Comparison of ENCODE assay signal across 20 mouse cellular contexts in the genomic region with DNA sequence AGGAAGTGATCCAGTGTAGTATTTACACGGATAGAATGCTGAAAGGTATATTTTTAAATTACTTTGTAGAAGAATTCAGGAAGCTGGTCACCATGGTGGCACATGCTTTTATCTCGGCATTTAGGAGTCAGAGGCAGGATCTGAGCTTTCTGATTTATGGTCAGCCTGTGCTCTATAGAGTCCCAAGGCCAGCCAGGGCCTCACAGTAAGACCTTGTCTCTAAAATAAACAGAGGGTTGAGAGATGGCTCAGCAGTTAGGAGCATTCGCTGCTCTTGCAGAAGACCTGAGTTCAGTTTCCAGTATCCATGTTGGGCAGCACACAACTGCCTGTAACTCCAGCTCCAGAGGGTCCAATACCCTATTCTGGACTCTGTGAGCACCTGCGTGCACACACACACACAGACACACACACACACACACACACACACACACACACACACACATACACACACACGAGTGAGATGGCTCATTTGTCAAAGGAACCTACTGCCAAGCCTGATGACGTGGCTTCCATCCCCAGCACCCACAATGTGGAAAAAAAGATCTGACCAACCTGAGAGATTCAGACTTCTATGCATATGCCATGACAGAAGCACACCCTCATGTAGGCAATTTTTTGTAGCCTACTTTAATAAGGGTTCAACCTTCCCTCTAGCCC. TPM values are rescaled to one million over a fixed set of nuclear protein-coding genes. Genes with fewer than 3 reads are reported as not detected.
DNase-seq lines count a peak whose midpoint lies in the region.
"Had no signal": no experiment of that assay in that cellular context is flagged by ENCODE, and none has a peak within 500 bp of the region (broad histone marks: within the 10 kb centered on the region; RNA-seq: fewer than 3 reads in every experiment).

No protein-coding gene starts in this region.

- peak; percentile 68 for DNase-seq in adrenal gland, adult 2 months
- DNase-seq in adrenal gland, postnatal 4 days (ENCODE audit: low spot score in 2 of 2): no peak
- DNase-seq in adrenal gland, postnatal 25 days: peak; percentile 31
- DNase-seq in adrenal gland, adult 18-20 months (ENCODE audit: low spot score in 2 of 2): no peak
- DNase-seq in natural killer cell, adult 2 months (ENCODE audit: low spot score in 2 of 2): no peak
- DNase-seq: cerebellum, adult 11-12 months; cerebellum, adult 2 months; cerebellum, adult 9-10 months; cerebellum, postnatal 10 days; cerebellum, postnatal 25 days; forebrain, postnatal 0 days had no signal

RNA-seq across cellular contexts. Expression of a gene that starts 10.0 kb away (rescaled TPM):
- 10 to 100 TPM; 18.7 to 23.7 TPM for total RNA-seq in adrenal gland, adult 2 months (2021)
- 237 and 302 TPM in 2 replicates for polyA plus RNA-seq in adrenal gland, adult 2 months (2012; rRNA removed)
- total RNA-seq in adrenal gland, postnatal 4 days (2021): 10 to 100 TPM; 40.5 to 50.4 TPM
- 20.1 and 25.8 TPM in 2 replicates for total RNA-seq in adrenal gland, postnatal 25 days (2021)
- 10 to 100 TPM; 21.9 to 24.2 TPM for total RNA-seq in adrenal gland, adult 18-20 months (2021)
- total RNA-seq: forebrain, postnatal 0 days; gastrocnemius, adult 18-20 months; MEL had no signal
- polyA plus RNA-seq: cerebellum, adult 2 months; forebrain, embryonic 11.5 days; forebrain, embryonic 13.5 days; forebrain, embryonic 15.5 days; forebrain, postnatal 0 days had no signal

RNA-seq across cellular contexts. Expression of a gene that starts 19.5 kb away (rescaled TPM):
- total RNA-seq in adrenal gland, adult 2 months (2021): 100 to 1,000 TPM in 1 of 2 experiments, 10 to 100 TPM in 1; 87.1 to 123 TPM
- polyA plus RNA-seq in adrenal gland, adult 2 months (2012; rRNA removed): 247 and 266 TPM in 2 replicates
- 10 to 100 TPM; 68.4 to 71.2 TPM for total RNA-seq in adrenal gland, postnatal 4 days (2021)
- total RNA-seq in adrenal gland, postnatal 25 days (2021): 95.5 and 103 TPM in 2 replicates
- total RNA-seq in adrenal gland, adult 18-20 months (2021): 100 to 1,000 TPM in 1 of 2 experiments, 10 to 100 TPM in 1; 97.0 to 115 TPM

RNA-seq across cellular contexts. Expression of a gene that starts 25.3 kb away (rescaled TPM):
- 10 to 100 TPM; 31.0 to 36.0 TPM for total RNA-seq in adrenal gland, adult 2 months (2021)
- polyA plus RNA-seq in adrenal gland, adult 2 months (2012; rRNA removed): 105 and 108 TPM in 2 replicates
- total RNA-seq in adrenal gland, postnatal 4 days (2021): 10 to 100 TPM; 40.0 to 41.1 TPM
- 33.8 and 47.0 TPM in 2 replicates for total RNA-seq in adrenal gland, postnatal 25 days (2021)
- total RNA-seq in adrenal gland, adult 18-20 months (2021): 10 to 100 TPM; 26.4 to 37.1 TPM

RNA-seq across cellular contexts. Expression of a gene that starts 32.0 kb away (rescaled TPM):
- 1 to 10 TPM; 2.4 to 4.1 TPM for total RNA-seq in adrenal gland, adult 2 months (2021)
- 0.56 and 0.72 TPM in 2 replicates for polyA plus RNA-seq in adrenal gland, adult 2 months (2012; rRNA removed)
- total RNA-seq in adrenal gland, postnatal 4 days (2021): 1 to 10 TPM; 2.1 to 3.5 TPM
- 0.76 and 2.9 TPM in 2 replicates for total RNA-seq in adrenal gland, postnatal 25 days (2021)
- 1 to 10 TPM in 1 of 2 experiments, under 1 TPM in 1; 0.99 to 1.3 TPM for total RNA-seq in adrenal gland, adult 18-20 months (2021)
- total RNA-seq: forebrain, postnatal 0 days; gastrocnemius, adult 18-20 months; MEL had no signal
- polyA plus RNA-seq: C2C12; embryonic facial prominence, embryonic 10.5 days; embryonic facial prominence, embryonic 12.5 days; embryonic facial prominence, embryonic 14.5 days; forebrain, embryonic 11.5 days; forebrain, embryonic 13.5 days; forebrain, embryonic 15.5 days; forebrain, postnatal 0 days had no signal

Comparison
In these comparisons a context has a peak if more than half of its experiments do, and no peak if none do; other contexts are left out.
1. DNase-seq: peak in adrenal gland, adult 2 months (single experiment) and adrenal gland, postnatal 25 days (single experiment); none in adrenal gland, postnatal 4 days (0 of 2), adrenal gland, adult 18-20 months (0 of 2) and natural killer cell, adult 2 months (0 of 2).